Mouse (Mus musculus) layer of hippocampus, postnatal 36 days (tissue): Measurements from ENCODE around the gene Gabrr3. TPM values are rescaled to one million over a fixed set of nuclear protein-coding genes. Genes with fewer than 3 reads are reported as not detected.

Experiments
- DNase-seq, 2 experiments: peaks; one replicate each; pipeline ENCODE4 v3.0.0; 2022
- total RNA-seq, 2 experiments: library from RNA; stranded (reverse); gene quantifications; 2 replicates each; pipeline ENCODE4 v1.2.3; 2021

The Gabrr3 gene
- total RNA-seq, 2 experiments from 2014 or later = not detected

DNA sequence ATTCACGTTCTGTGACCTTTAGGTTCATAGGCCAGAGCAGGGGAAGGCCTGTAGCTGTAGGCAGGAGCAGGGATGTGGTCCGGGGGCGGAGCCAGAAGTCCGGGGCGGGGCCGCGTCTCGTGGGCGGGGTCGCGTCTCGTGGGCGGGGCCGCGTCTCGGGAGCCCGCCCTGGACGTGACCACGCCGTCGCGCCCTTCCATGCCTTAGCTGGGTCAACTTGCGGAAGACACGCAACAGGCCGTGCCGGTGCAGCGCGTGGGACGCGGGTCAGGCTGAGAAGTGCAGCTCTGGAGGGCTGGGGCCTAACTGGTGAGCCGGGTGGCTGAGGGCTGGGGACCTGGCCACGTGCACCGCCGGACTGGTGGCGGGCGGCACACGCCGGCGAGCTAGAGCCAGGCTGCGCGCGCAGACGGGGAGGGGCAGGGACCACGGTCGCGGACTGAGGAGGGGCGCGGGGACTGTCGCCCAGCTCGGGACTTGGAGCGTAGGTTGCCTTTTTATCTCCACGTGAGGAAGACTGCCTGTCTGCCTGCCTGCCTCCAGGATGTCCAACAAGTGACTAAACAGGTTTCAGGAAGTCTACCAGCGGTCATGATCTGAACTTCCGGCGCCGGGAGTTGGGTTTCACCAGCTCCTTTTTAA is 64.6 kb downstream of the Gabrr3 start, which contains the start of gene Riox2:
TSS of gene Riox2 (plus strand) at position 139 of the 642 bp plus-strand sequence.
- DNase-seq = peak; percentile 80

- DNase-seq = no peak
Observed at GRCm38 (mm10) chr16:59472546-59472945, 65.4 kb downstream of the Gabrr3 start.

- peak; percentile 18 to 34 for DNase-seq
Observed at GRCm38 (mm10) chr16:59474788-59475187, 67.7 kb downstream of the Gabrr3 start.

- DNase-seq = no peak
Observed at GRCm38 (mm10) chr16:59477955-59478354, 70.8 kb downstream of the Gabrr3 start.

DNA sequence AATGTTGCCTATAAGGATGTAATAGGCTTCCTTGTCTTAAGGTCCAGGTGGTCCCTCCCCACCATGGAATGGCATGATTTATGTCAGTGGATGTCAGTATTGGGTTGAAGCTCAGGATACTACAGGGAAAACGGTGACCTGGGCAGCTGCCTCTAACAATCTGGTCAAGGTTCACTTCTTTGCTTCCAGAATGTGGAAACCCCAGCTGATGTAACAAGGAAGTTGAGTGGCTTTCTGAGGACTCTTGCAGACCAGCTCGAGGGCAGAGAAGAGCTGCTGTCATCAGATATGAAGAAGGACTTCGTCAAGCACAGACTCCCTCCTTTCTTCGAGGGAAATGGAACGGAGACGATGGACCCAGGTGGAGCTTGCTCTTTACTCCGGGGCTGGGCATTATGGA is 80.1 kb downstream of the Gabrr3 start:
- no peak for DNase-seq

GRCm38 (mm10) chr16:59487975-59488548 is 80.9 kb downstream of the Gabrr3 start:
- DNase-seq = no peak

DNA sequence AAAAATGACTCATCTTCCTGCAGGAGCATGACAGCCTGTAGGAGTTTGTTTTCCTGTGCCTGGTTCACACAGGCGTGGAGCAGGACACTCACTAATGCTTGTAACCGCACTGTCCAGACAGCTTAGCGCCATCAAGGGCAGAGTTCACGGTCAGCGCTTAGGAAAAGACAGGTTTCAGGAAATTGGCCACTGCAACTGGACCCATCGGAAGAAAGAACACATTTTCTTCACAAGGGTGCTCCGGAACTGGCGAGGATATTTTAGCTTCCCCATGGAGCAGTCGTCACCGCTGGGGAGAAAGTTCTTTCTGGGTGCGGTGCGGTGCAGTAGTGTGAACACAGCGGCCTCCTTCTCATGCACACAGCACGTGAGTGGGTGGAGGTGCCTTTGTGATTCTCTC is 86.1 kb downstream of the Gabrr3 start:
- no peak for DNase-seq

DNA sequence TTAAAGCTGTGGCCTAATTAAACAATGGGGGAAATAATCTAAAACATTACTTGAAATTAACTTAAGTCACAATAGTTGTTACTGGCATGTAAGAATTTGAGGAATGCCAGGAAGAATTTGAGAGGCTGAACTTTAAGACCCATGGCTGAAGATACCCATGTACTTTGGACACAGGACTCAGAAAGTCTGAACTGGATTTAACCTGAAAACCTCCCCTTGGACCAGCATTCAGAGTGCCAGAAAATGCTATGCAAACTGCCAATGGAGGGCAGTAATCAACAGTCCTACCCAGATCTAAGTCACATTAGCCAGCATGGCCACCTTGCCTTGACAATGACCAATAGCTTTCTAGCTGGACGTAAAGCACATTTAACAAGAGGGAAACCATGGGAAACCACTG is 90.8 kb downstream of the Gabrr3 start:
- no peak for DNase-seq

GRCm38 (mm10) chr16:59499180-59499579 is 92.0 kb downstream of the Gabrr3 start:
- DNase-seq = no peak

DNA sequence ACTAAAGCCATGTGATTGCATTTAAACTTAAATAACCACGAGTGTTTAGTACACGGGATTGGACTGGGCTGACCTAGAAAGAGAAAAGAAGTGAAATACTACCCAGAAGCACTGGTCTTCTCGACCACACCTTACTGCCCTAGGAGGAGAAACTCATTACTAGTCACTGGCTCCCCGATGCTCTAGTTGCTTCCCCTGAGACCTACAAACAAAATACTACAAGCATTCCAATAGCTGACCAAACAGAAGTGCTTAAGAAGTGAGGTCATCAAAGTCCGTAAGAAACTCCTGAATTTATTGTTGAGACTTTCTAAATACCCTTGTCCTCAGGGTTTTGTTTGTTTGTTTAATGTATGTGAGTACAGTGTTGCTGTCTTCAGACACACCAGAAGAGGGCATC is 102.7 kb downstream of the Gabrr3 start:
- no peak for DNase-seq

Other genes starting within 250 kb of the Gabrr3 start
- not detected for gene Olfr196, start 236.9 kb upstream of the Gabrr3 start, total RNA-seq
- not detected for gene Olfr198, start 203.8 kb upstream of the Gabrr3 start, total RNA-seq
- gene Olfr199, start 187.6 kb upstream of the Gabrr3 start, total RNA-seq = not detected
- not detected for gene Olfr201, start 134.7 kb upstream of the Gabrr3 start, total RNA-seq
- not detected for gene Olfr202, start 120.5 kb upstream of the Gabrr3 start, total RNA-seq
- gene Olfr203, start 108.5 kb upstream of the Gabrr3 start, total RNA-seq = not detected
- under 1 TPM; 0.05 to 0.08 TPM for gene Olfr204, start 89.1 kb upstream of the Gabrr3 start, total RNA-seq
- gene Olfr205, start 76.2 kb upstream of the Gabrr3 start, total RNA-seq = not detected
- not detected for gene Olfr206, start 58.1 kb upstream of the Gabrr3 start, total RNA-seq
- not detected for gene Olfr209, start 43.3 kb upstream of the Gabrr3 start, total RNA-seq
- gene Riox2, start 64.4 kb downstream of the Gabrr3 start, total RNA-seq = 10 to 100 TPM; 16.8 to 17.1 TPM
- gene Crybg3, start 193.6 kb downstream of the Gabrr3 start, total RNA-seq = 1 to 10 TPM; 4.7 TPM
- gene Arl6, start 232.1 kb downstream of the Gabrr3 start, total RNA-seq = 10 to 100 TPM; 28.3 to 30.4 TPM